Mouse (Mus musculus) frontal cortex, adult 2 months (tissue): ENCODE measurements around the gene Slc25a26. TPM values are rescaled to one million over a fixed set of nuclear protein-coding genes. Genes with fewer than 3 reads are reported as not detected.

Experiments used
- DNase-seq, 2 experiments: peaks; one replicate each; pipeline ENCODE4 v3.0.0; 2022; ENCODE audit warnings: low spot score in 1 of 2; ENCODE audit errors: extremely low spot score in 1 of 2
- polyA plus RNA-seq: library from polyadenylated mRNA; depleted of rRNA; stranded (reverse); fragments of >200 nt; gene quantifications from 2 replicates; pipeline ENCODE4 v1.2.3, GENCODE M21; 2012; rRNA removed

Gene Slc25a26
- polyA plus RNA-seq = 21.1 TPM in 2 replicates

DNA sequence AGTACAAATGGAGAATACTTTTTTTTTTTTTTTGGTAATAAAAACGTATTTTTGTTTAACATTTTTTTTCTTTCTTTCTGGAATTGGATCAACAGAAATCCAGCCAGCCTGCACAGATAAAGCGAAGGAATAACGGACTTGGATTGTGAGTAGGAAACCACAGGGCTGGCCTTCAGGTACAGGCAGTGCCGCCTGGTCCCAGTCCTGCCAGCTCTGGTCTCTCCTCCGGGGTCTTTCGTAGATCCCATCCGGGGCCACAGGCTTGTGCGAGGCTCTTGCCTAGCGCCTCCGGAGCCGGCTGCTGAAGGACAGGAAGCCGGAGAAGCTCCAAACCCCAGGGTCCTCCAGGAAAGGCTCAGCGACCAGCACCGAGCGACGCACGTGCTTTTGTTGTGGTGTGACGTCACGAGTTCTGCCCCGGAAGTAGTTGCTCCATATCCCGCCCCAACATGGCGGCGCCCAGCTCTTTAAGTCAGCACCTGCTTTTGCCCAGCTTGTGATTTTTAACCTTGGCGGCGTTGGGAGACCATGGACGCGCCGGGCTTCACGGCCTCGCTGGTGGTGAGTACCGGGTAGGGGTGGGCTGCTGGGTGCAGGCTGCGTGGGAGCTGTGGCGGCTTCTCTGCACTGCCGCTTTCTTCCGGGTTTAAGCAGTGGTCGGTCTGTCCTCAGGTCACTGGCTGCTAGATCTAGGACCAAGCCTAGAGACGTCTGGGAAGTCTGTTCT lies at the start of gene Slc25a26:
TSS of gene Slc25a26 (plus strand) at position 435 of the 727 bp plus-strand sequence.
- DNase-seq = peak; percentile 82 to 91

DNA sequence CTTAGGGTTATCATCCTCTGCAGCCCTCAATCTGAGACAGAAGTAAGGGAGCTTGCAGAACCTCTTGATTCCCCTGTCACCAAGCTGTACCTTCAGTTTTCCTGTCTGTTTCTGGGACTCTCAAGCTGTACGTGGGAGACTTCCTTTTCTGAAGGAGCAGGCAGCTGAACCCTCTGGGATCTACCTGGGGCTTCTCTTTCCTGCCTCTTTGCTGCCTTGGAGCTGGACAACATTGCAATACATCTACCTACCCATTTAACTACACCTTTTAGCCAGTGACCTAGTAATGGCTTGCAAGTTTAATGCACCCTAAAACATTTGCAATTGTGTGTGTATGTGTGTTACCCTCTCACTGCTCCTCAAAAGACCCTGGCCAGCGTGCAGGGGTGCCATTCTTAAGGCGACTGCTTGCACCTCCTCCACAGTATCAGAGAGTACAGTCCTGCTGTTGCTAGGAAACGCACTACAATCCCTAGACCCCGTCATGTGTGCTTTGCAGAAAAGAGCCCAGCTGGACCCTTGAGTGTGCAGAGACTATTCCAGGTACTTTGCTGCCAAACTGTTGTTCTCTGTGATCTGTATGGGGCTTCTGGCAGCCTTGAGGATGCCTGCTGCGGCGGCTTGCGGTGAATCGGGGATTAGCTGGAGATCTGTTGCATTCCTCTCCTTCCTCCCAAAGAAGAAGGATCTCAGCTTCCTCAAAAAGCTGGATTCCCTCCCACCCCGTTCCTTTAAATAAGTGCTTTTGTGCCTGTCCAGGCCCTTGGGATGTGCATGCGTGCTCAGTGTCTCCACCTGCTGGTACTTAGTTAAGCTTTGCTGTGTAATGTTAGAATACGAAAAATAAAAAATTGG lies 35.9 kb upstream of the Slc25a26 start:
- peak; percentile 46 to 88 for DNase-seq

DNA sequence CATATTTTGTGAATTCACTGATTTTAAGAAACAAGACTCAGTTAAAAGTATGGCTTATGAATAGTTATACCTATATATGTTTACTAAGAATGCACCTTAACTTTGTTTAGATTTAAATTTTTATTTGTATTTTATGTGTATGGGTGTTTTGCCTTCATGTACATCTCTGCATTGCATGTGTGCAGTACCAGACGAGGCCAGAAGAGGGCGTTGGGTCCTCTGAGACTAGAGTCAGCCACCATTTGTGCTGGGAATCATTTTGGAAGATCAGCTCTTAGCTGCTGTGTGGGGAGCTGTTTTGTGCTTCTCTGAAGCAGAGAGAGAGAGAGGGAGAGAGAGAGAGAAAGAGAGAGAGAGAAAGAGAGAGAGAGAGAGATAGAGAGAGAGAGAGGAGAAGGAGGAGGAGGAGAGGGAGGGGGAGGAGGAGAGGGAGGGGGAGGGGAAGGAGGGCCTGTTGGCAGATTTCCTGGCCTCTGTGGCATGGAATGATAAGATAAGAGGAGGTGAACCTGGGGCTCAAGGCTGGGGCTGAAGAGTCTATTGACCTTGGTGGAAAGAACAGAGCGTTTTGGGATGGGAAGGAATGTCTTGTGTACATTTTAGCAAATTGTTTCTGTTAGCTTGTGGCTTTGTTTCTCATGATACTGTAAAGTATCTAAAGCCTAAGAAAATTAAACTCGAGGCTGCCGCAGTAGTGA lies 33.5 kb upstream of the Slc25a26 start:
- DNase-seq = no peak

DNA sequence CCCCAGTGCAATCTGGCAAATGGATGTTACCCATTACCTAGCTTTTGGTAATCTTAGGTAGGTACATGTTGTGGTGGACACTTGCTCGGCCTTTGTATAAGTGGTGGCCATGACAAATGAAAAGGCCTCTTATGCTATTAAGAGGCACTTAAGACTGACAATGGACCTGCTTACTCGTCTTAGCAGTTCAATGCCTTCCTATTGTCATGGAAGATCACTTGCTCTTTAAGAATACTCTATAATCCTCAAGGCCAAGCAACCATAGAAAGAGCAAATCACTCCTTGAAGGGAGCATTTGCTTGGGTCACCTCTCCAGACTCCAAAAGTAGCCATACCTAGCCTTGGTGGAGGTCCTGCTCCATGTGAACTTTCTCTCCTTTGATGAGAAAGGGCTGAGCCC lies 7.4 kb upstream of the Slc25a26 start:
- DNase-seq = no peak

DNA sequence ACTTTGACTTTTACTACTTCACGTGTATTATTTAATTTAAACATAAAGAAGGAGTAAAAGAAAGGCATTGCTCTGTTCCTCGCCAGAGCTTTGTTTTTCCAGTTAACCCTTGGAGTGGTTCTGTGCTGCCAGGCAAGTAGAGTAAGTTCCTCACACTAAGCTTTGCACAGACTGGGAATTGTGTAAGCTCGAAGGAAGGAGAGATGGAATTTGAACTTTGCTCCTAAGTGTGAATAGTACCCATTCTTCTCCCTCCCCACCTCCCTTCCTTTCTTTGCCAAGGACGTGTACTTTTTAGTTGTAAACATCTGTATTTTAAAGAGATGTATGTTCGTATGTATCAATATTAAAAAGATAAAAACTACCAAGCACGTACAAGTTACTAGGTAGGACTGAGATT lies 3.8 kb downstream of the Slc25a26 start:
- no peak for DNase-seq

DNA sequence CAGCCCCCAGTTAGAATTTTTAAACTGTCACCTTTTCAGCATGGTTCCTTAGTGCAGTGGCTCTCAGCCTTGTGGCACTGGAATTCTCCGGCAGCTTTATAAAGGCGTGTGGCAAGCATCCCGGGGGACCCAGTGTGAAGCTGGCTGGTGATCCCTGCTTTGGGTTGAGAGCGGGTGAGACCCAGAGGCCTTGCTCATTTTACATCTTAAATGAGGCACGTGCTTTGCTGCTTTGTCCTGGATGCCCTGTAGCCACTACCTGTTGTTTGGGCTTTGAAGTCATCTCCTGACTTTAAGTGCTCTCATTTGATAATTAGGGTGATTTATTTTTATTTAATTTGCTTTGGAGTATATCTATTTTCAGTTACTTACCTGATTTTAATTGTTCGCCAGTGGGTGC lies 7.8 kb downstream of the Slc25a26 start:
- DNase-seq = no peak

DNA sequence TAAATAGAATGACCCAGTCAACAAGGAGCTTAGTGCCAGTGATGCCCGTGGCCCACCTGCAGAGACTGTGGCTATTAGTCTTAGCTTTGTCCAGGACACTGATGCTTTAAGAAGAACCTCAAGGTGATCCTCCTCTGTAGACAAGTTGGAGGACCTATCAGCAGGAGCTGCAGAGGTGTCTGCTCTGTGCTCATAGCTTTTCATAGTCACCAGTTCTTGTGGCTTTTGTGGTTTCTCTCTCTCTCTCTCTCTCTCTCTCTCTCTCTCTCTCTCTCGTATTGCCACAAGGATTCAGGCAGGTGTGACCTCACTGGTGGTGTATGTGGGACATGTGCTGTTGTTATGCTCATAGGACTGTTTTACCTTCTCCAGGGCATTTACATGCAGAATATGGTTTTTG lies 8.7 kb downstream of the Slc25a26 start:
- DNase-seq = no peak

DNA sequence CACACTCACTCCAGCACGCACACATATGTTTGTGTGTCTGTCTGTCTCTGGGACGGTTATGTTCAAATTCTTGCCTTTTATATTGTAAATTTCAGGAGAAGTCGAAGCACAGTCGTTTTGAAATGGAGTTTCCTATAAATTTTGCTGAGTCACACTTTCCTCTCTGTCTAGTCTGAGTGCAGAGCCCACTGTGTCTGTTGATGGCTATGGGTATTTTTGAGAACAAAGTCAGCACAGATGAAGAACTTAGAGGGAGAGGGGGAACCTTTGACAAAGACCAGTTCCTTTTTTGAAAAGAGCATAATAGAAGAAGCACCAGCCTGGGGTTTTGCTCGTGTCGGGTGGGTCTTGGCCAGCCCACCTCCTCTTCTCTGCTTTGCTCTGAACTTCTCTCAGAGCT lies 9.1 kb downstream of the Slc25a26 start:
- DNase-seq = no peak

DNA sequence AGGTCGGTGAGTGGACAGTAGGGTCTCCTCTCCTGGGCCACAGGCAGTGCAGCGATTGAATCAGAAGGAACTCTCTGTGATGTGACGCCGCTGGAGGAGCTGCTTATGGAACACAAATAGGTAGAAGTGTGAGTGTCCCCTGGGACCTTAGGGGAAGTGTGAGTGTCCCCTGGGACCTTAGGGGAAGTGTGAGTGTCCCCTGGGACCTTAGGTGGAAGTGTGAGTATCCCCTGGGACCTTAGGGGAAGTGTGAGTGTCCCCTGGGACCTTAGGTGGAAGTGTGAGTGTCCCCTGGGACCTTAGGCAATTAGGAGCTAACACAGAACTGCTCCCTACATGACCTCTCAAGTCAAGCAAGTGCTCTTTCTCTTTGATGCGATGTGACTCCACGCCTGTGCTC lies 18.0 kb downstream of the Slc25a26 start:
- no peak for DNase-seq

DNA sequence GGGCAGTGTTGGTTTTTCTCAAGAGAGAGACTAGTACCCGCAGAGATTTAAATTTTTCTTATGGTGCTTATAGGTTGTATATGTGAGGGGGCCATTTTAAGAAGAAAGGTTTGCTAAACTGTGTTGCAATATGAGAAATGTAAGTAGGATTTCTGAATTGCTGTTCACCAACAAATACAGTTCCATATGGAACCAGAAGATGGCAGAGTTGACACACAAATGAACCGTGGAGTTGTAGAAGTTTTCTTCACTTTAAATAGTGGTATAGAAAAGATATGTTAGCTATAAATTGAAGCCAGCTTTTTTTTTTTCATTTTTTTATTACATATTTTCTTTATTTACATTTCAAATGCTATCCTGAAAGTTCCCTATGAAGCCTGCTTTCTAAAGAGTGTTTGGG lies 24.2 kb downstream of the Slc25a26 start:
- DNase-seq = peak in 1 of 2 experiments; percentile 78

DNA sequence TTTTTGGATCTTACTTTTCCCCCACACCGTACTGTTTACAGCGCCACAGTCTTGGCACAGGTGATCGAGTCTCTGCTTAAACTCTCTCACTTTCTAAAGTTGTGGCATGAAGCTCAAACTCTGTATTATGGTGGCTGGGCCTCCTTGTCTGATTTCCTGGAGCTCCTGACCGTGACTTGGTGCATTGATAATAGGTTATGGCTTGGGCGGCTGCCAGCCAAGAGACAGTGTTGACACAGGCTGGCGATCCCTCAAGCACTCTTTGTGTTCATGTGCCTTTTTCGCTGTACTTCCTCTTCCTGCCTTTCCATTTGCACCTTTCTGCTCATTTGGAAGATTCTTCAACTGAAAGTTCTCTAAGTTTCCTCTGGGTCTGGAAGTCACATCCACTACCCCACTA lies 30.6 kb downstream of the Slc25a26 start:
- no peak for DNase-seq

DNA sequence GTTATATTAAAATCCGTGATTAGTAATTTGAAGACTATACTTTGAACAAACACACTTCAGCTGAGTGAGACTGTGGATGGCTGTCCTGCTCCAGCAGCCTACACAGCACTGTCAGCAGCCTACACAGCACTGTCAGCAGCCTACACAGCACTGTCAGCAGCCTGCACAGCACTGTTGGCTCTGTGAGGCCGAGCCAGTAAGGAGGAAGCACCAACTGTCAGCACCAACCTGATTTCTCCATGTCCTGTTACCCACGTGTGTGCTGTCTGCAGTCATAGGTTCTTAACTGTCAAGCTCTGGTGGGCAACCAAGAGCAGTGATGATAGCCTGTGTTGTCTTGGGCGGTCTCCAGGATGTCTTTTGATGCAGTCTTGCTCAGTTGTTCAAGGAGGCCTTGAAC lies 32.0 kb downstream of the Slc25a26 start:
- peak in 1 of 2 experiments; percentile 9 for DNase-seq

DNA sequence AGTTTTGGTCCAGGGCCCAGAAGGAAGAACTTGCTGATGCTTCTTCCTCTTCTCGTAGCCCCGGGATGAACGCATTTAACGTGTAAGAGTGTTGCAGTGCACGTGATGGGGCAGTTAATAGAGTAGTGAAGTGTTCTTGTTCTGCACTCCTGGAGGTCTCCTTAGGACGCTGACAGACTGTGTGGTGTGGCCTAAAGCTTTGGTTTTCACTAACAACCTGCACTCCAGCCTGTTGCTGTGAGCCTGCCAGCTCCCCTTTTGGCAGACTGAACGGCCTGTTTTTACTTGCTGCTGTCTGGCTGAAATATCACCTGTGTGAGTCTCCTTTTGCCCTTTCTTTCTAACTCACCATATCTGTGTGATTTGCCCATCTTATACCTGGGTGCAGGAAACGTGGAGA lies 36.3 kb downstream of the Slc25a26 start:
- DNase-seq = no peak

DNA sequence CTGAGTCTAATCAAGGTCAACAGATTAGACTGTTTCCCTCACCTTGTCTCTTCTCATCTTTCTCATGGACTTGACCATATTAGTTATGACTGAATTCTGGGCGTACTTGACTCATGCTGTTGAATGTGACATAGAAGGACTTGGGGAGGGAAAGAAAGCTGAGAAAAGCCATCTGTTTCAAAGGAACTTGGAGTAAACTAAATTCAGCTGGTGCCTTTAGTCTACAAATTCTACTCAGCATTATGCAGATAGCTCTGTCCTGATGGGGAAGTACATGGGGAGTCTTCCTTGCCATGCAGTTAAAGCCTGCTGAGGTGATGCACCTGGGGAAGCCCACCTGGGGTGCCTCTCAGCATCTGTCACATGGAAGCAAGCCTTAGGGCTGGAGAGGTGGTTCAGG lies 37.5 kb downstream of the Slc25a26 start:
- peak in 1 of 2 experiments; percentile 28 for DNase-seq

DNA sequence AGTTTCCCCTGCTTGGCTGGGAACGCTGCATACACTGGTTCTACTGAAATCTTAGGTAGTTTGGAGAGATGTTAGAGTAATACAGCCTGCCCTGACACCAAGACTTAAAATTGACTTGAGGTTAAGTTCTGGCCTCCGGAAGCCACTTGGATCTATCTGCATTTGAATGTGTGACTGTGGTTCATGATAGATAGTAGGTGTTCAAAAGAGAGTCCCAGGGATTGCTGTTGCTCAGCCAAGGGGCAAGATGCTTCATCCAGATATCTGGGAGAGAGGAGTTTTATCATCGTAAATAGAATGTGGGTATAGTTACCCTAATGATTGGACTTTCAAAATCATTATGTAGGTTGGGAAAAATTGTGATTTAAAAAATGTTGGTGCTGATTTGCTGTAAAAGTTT lies 40.0 kb downstream of the Slc25a26 start:
- no peak for DNase-seq

DNA sequence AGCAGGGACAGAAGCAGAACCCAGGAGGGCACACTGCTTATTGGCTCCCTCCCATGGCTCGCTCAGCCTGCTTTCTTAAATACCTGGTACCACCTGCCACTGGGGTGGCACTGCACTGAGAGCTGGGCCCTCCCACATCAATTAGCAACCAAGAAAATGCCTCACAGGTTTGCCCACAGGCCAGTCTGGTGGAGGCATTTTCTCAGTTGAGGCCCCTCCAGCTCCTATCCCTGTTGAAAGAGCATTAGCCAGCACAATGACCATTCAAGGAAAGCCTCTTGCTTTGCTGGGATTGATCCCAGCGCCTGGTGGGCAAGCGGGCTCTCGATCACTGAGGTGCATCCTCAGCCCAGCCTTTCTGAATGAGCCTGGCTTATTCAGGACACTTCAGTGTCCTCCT lies 40.5 kb downstream of the Slc25a26 start:
- no peak for DNase-seq

DNA sequence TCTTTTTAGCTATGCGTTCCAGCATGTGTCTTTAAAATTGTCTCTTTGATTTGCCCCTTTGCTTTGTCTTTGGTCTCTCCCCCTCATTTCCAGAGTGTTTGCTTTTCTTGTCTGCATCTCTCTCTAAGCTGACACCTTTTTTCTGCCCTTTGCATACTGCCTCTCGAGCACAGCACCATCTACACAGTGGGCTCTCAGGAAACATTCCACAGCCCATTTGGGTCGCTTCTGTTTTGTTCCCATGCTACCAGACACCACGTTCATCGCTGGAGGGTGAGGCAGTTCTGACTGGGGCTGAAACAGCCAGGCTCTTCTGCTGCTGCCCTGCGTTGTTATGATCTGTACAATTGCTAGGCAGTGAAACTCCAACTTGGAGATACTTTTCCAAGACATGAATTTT lies 41.0 kb downstream of the Slc25a26 start:
- no peak for DNase-seq

DNA sequence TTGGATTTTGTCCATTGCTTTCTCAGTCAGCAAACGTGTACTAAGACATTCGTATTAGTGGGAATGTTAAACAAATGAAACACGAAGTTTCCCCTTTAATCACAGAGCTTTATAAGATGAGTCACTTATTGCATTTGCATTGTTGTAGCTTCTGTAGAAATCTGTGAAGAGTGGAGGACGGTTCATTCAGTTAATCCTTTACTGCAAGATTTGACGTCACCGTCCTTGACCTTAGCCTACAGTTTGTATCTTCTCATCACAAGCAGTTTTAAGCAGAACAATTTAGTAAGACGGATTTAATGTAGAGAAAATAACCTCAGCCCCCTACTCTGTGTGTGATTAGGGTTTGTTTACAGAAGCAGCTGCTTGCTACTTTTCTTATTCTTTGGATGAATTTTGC lies 41.7 kb downstream of the Slc25a26 start:
- DNase-seq = no peak

DNA sequence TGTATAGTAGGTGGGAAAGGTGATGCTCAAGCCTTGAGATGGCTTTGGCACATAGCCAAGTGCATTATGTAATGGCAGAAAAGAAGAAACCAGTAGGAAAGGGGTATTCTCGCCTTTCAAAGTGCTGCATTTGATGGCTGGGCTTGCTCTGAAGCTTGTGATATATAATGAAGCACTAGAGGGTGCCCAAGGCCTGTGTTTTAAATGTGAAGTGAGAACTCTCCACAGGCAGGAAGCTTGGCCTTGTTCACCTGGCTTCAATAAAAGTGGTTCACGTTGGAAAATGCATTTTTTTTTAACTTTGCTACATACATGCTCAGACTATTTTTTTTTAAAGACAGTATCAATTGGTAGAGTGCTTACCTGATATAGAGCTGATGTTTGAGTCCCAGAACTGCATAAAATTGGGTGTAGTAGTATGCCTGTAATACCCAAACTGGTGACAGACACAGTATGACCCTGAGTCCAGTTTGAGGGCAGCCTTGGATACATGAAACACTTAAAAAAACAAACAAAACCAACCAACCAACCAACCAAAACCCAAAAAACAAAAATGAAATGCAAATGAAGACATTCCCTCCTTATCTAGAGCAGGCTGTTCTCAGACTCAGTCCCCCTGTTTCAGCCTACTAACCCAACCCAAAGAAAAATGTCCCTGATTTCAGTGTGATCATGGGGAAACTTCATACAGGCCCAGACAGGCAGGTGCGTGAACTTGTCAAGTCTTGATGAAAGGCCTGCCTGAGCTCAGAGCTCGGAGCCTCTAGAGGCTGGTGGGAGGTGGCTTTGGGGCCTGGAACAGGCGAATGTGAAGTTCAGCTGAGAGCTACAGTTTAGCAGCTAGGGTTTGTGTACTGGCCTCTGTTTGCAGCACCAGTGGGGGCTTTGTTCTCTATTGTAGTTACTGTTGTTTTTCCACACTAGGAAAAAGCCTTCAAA lies 44.0 kb downstream of the Slc25a26 start:
- DNase-seq = peak; percentile 42 to 85

DNA sequence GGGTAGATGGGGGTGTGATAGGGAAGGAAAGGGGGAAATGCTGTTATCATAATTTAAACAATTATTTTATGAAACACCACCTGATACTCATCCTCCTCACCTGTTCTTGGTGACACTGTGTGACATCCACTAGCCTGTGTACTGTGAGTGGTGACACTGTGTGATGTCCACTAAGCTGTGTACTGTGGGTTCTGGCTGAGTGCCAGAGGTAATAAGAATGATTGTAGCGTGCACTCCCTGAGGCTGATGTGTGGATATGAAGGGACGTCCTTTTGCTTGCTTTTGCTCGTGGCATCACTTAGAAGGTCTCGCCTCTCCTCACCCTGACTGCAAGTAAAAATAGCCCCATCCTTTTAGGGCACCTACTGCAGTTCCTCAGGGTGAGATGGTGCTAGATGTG lies 47.1 kb downstream of the Slc25a26 start:
- DNase-seq = no peak
